Comparison of ENCODE assay signal across 9 mouse cellular contexts in genomic region chr17:44530000-44530399, GRCm38 (mm10).
A peak's percentile ranks its signal among the peaks of the same experiment; 100 is the strongest.
DNase-seq lines count a peak whose midpoint lies in the region; ATAC-seq and TF ChIP-seq lines count a peak whose summit lies in the region.
"Had no signal": no experiment of that assay in that cellular context is flagged by ENCODE, and none has a peak within 500 bp of the region (broad histone marks: within the 10 kb centered on the region; RNA-seq: fewer than 3 reads in every experiment).

No protein-coding gene starts in this region.

- H3K4me3 ChIP-seq in layer of hippocampus, adult 2 months = no peak overlapping the region
- no peak overlapping the region for H3K4me3 ChIP-seq in hindbrain, embryonic 13.5 days
- H3K4me3 ChIP-seq: limb, embryonic 12.5 days had no signal

- H3K9ac ChIP-seq in hindbrain, embryonic 13.5 days = no peak overlapping the region
- H3K9ac ChIP-seq: limb, embryonic 12.5 days had no signal

- POLR2A ChIA-PET in Patski (lab: Charles Lee) = no interaction called here

- TF ChIP-seq POLR2A in brain, embryonic 14.5 days (IDR thresholded peaks at IDR 0.05; ENCODE audit: borderline replicate concordance, extremely low read depth, insufficient read depth, insufficient read length, poor library complexity, severe bottlenecking) = no peak

- in situ Hi-C loops in Patski (cut with MboI; ENCODE audit: low pct_unique_long_range_greater_than_20kb) = no loop called here

- no peak overlapping the region for H3K27ac ChIP-seq in layer of hippocampus, adult 2 months
- H3K27ac ChIP-seq in hindbrain, embryonic 13.5 days = no peak overlapping the region
- H3K27ac ChIP-seq: limb, embryonic 12.5 days had no signal

- no peaks in the 10 kb centered on the region for H3K36me3 ChIP-seq in hindbrain, embryonic 13.5 days
- H3K36me3 ChIP-seq: limb, embryonic 12.5 days had no signal

- H3K27me3 ChIP-seq in Patski = no peaks in the 10 kb centered on the region
- no peaks in the 10 kb centered on the region for H3K27me3 ChIP-seq in hindbrain, embryonic 13.5 days
- H3K27me3 ChIP-seq: limb, embryonic 12.5 days had no signal

- H3K4me2 ChIP-seq in hindbrain, embryonic 13.5 days = no peak overlapping the region
- H3K4me2 ChIP-seq: limb, embryonic 12.5 days had no signal

- WGBS in hindbrain, embryonic 13.5 days = 81% methylated on average over 6 of the region's 6 CpGs

- ATAC-seq in Patski = no peak
- no peak for ATAC-seq in erythroid progenitor cell, adult 5-6 weeks (replicated peaks; ENCODE audit: low FRiP score, poor library complexity, severe bottlenecking)
- no peak for ATAC-seq in hindbrain, embryonic 13.5 days (ENCODE audit: low FRiP score)

- DNase-seq in layer of hippocampus, adult 2 months (ENCODE audit: low spot score in 2 of 2) = no peak
- DNase-seq in layer of hippocampus, postnatal 10 days (ENCODE audit: low spot score in 2 of 2) = no peak
- DNase-seq in Patski (ENCODE audit: low read depth, low spot score) = no peak
- peak; percentile 14 for DNase-seq in brain, embryonic 14.5 days (ENCODE audit: low read depth)
- peak; percentile 24 for DNase-seq in retina, postnatal 1 day
- DNase-seq in left cerebral cortex, adult 8-10 months (ENCODE audit: low spot score in 2 of 2) = no peak

- H3K4me1 ChIP-seq in hindbrain, embryonic 13.5 days (replicated peaks) = no peaks in the 10 kb centered on the region

- H3K9me3 ChIP-seq in hindbrain, embryonic 13.5 days = no peaks in the 10 kb centered on the region

- TF ChIP-seq CTCF in layer of hippocampus, adult 2 months (conservative IDR thresholded peaks at IDR 0.05) = peak; percentile 72
- peak; percentile 58 for TF ChIP-seq CTCF in Patski (IDR thresholded peaks at IDR 0.05)
- peak; percentile 17; the same call in 1 of the 2 replicates for TF ChIP-seq CTCF in brain, embryonic 14.5 days (IDR thresholded peaks at IDR 0.05; ENCODE audit: borderline replicate concordance, extremely low read depth, insufficient read depth, insufficient read length)

- CTCF ChIA-PET in Patski (lab: Charles Lee) = interaction anchor here (1.3 to 1.5 kb wide), 2 partner anchors 10 to 13 kb away, joined by 3 to 5 read pairs; no protein-coding TSS in a partner anchor

Comparison
In these comparisons a context has a peak if more than half of its experiments do, and no peak if none do; other contexts are left out.
1. DNase-seq: peak in brain, embryonic 14.5 days (single experiment) and retina, postnatal 1 day (single experiment); none in layer of hippocampus, adult 2 months (0 of 2), layer of hippocampus, postnatal 10 days (0 of 2), Patski (single experiment) and left cerebral cortex, adult 8-10 months (0 of 2).
2. CTCF ChIP-seq: peak in every context shown above with its lines; median percentile 72 in layer of hippocampus, adult 2 months; 58 in Patski; 17 in brain, embryonic 14.5 days.